Mouse (Mus musculus): ENCODE data around the gene Aif1. TPM values are rescaled to one million over a fixed set of nuclear protein-coding genes. Genes with fewer than 3 reads are reported as not detected.

Gene Aif1
- total and polyA plus RNA-seq, 3 experiments: 0.42 to 0.45 TPM; not detected in 1

- Histone ChIP-seq H3K27me3 (ENCODE audit: control insufficient read depth in 1 of 2, insufficient read depth in 2 of 2, low read length in 2 of 2) (no peaks in the 10 kb centered on the region), H3K4me1 (ENCODE audit: control insufficient read depth in 1 of 2, insufficient read depth in 2 of 2, low read length in 2 of 2) (peaks cover 21 to 46% of the 10 kb centered on the region in 2 experiments), H3K27ac (ENCODE audit: control insufficient read depth, low read depth, low read length) (no peak overlapping the region), H3K36me3 (ENCODE audit: control insufficient read depth in 1 of 2, insufficient read depth in 2 of 2, low read length in 2 of 2) (peaks cover 0 to 34% of the 10 kb centered on the region in 2 experiments; a peak in 2 of 4 replicates), H3K9ac (ENCODE audit: control insufficient read depth, low read depth, low read length, poor library complexity, severe bottlenecking) (no peak overlapping the region), H3K9me3 (replicated peaks; ENCODE audit: insufficient read depth, low read length) (no peaks in the 10 kb centered on the region), H3K79me2 (ENCODE audit: control insufficient read depth, insufficient read depth, low read length, poor library complexity) (peaks cover 5% of the 10 kb centered on the region; the same call in 1 of the 2 replicates), H3K4me3 (ENCODE audit: control insufficient read depth in 1 of 2, insufficient read depth in 1 of 2, low read depth in 2 of 2, low read length in 2 of 2) (no peak overlapping the region)
- peak; percentile 55 for DNase-seq (ENCODE audit: low read depth, low spot score)
- TF ChIP-seq SIN3A (IDR thresholded peaks at IDR 0.05; ENCODE audit: low read length) (no peak), GABPA (IDR thresholded peaks at IDR 0.05; ENCODE audit: low read depth, low read length) (no peak), CHD1 (IDR thresholded peaks at IDR 0.05; ENCODE audit: low read depth, low read length) (no peak), HCFC1 (IDR thresholded peaks at IDR 0.05; ENCODE audit: low read depth, low read length) (no peak), USF2 (IDR thresholded peaks at IDR 0.05; ENCODE audit: borderline replicate concordance in 1 of 2, insufficient read depth in 1 of 2, low read depth in 1 of 2, low read length in 2 of 2) (no peak), CTCF (IDR thresholded peaks at IDR 0.05 in 2 of 3, conservative IDR thresholded peaks at IDR 0.05 in 1 of 3; ENCODE audit: control insufficient read depth in 1 of 3, insufficient read depth in 1 of 3, low read depth in 2 of 3, low read length in 3 of 3, poor library complexity in 1 of 3, severe bottlenecking in 1 of 3) (peak; percentile 21 to 48 (median 41); a peak in 4 of 6 replicates), MEF2A (IDR thresholded peaks at IDR 0.05; ENCODE audit: extremely low read depth, insufficient replicate concordance, low read depth, low read length, poor library complexity, severe bottlenecking) (no peak), POLR2A (IDR thresholded peaks at IDR 0.05; ENCODE audit: control insufficient read depth in 1 of 2, insufficient read depth in 1 of 2, low read depth in 1 of 2, low read length in 2 of 2, poor library complexity in 1 of 2) (no peak), ZC3H11A (IDR thresholded peaks at IDR 0.05; ENCODE audit: low read depth, low read length) (peak; percentile 31), TAL1 (IDR thresholded peaks at IDR 0.05; ENCODE audit: low read length) (no peak), BHLHE40 (IDR thresholded peaks at IDR 0.05; ENCODE audit: borderline replicate concordance, low read depth, low read length) (no peak), UBTF (IDR thresholded peaks at IDR 0.05; ENCODE audit: borderline replicate concordance, insufficient read depth, low read depth, low read length) (no peak), MAX (IDR thresholded peaks at IDR 0.05; ENCODE audit: low read length) (no peak), MAZ (IDR thresholded peaks at IDR 0.05; ENCODE audit: low read depth, low read length) (no peak), MXI1 (IDR thresholded peaks at IDR 0.05; ENCODE audit: low read depth, low read length) (no peak), RAD21 (IDR thresholded peaks at IDR 0.05; ENCODE audit: low read depth, low read length) (peak; percentile 13; the same call in 1 of the 2 replicates), SMC3 (IDR thresholded peaks at IDR 0.05; ENCODE audit: low read depth, low read length) (peak; percentile 30), EP300 (IDR thresholded peaks at IDR 0.05; ENCODE audit: low read depth in 1 of 2, low read length in 2 of 2) (0 out of 4 replicates have a peak, but pooled peaks of 1 of the 2 experiments have one; percentile 0), RCOR1 (IDR thresholded peaks at IDR 0.05; ENCODE audit: low read depth, low read length) (no peak), TCF12 (IDR thresholded peaks at IDR 0.05; ENCODE audit: low read depth, low read length) (no peak)
Measured at GRCm38 (mm10) chr17:35191723-35192122, 15.9 kb upstream of the Aif1 start.

GRCm38 (mm10) chr17:35190096-35190495, 14.2 kb upstream of the Aif1 start:
- Histone ChIP-seq H3K4me3 (ENCODE audit: control insufficient read depth in 1 of 2, insufficient read depth in 1 of 2, low read depth in 2 of 2, low read length in 2 of 2) (peak overlapping the region; percentile 20 to 42; a peak in 3 of 4 replicates), H3K9me3 (replicated peaks; ENCODE audit: insufficient read depth, low read length) (no peaks in the 10 kb centered on the region), H3K27me3 (ENCODE audit: control insufficient read depth in 1 of 2, insufficient read depth in 2 of 2, low read length in 2 of 2) (no peaks in the 10 kb centered on the region), H3K9ac (ENCODE audit: control insufficient read depth, low read depth, low read length, poor library complexity, severe bottlenecking) (peak overlapping the region; percentile 53), H3K79me2 (ENCODE audit: control insufficient read depth, insufficient read depth, low read length, poor library complexity) (no peaks in the 10 kb centered on the region), H3K4me1 (ENCODE audit: control insufficient read depth in 1 of 2, insufficient read depth in 2 of 2, low read length in 2 of 2) (peaks cover 20 to 52% of the 10 kb centered on the region in 2 experiments), H3K36me3 (ENCODE audit: control insufficient read depth in 1 of 2, insufficient read depth in 2 of 2, low read length in 2 of 2) (peaks cover 0 to 39% of the 10 kb centered on the region in 2 experiments; a peak in 2 of 4 replicates), H3K27ac (ENCODE audit: control insufficient read depth, low read depth, low read length) (peak overlapping the region; percentile 89)
- DNase-seq (ENCODE audit: low read depth, low spot score): peak; percentile 72
- TF ChIP-seq GATA1 (IDR thresholded peaks at IDR 0.05; ENCODE audit: low read depth, low read length) (peak; percentile 26; the same call in 1 of the 2 replicates), USF2 (IDR thresholded peaks at IDR 0.05; ENCODE audit: borderline replicate concordance in 1 of 2, insufficient read depth in 1 of 2, low read depth in 1 of 2, low read length in 2 of 2) (no peak), NELFE (IDR thresholded peaks at IDR 0.05; ENCODE audit: low read depth, low read length) (peak; percentile 42; the same call in 1 of the 2 replicates), POLR2AphosphoS2 (IDR thresholded peaks at IDR 0.05; ENCODE audit: low read length) (no peak), TAL1 (IDR thresholded peaks at IDR 0.05; ENCODE audit: low read length) (peak; percentile 51), SIN3A (IDR thresholded peaks at IDR 0.05; ENCODE audit: low read length) (peak; percentile 62; the same call in 1 of the 2 replicates), ZMIZ1 (IDR thresholded peaks at IDR 0.05; ENCODE audit: low read depth, low read length) (0 out of 2 replicates have a peak, but pooled peaks have one; percentile 7), RCOR1 (IDR thresholded peaks at IDR 0.05; ENCODE audit: low read depth, low read length) (peak; percentile 56; the same call in 1 of the 2 replicates), ELF1 (IDR thresholded peaks at IDR 0.05; ENCODE audit: low read depth, low read length) (0 out of 2 replicates have a peak, but pooled peaks have one; percentile 22), MYB (IDR thresholded peaks at IDR 0.05; ENCODE audit: low read depth, low read length) (no peak), EP300 (IDR thresholded peaks at IDR 0.05; ENCODE audit: low read depth in 1 of 2, low read length in 2 of 2) (peak; percentile 60 to 66), ETS1 (IDR thresholded peaks at IDR 0.05; ENCODE audit: low read depth, low read length) (peak; percentile 28; the same call in 1 of the 2 replicates)
